12 mouse cellular contexts compared by ENCODE assay signal in genomic region chr19:45445253-45445933, GRCm38 (mm10).
A peak's percentile ranks its signal among the peaks of the same experiment; 100 is the strongest.
DNase-seq lines count a peak whose midpoint lies in the region; ATAC-seq and TF ChIP-seq lines count a peak whose summit lies in the region.
"Had no signal": no experiment of that assay in that cellular context is flagged by ENCODE, and none has a peak within 500 bp of the region (broad histone marks: within the 10 kb centered on the region; RNA-seq: fewer than 3 reads in every experiment).

No protein-coding gene starts in this region.

- DNase-seq in heart, postnatal 25 days (ENCODE audit: low spot score) = no peak
- DNase-seq in neural tube, embryonic 10.5 days (ENCODE audit: extremely low spot score, low spot score) = no peak
- DNase-seq in heart, postnatal 0 days (ENCODE audit: low spot score) = no peak
- peak; percentile 32 to 69 for DNase-seq in spleen, postnatal 36 days (ENCODE audit: low spot score in 2 of 2)
- DNase-seq in frontal cortex, adult 2 months (ENCODE audit: extremely low spot score in 1 of 2, low spot score in 1 of 2) = no peak
- no peak for DNase-seq in ovary, postnatal 36 days (ENCODE audit: low spot score)
- DNase-seq: right cerebral cortex, postnatal 14 days; thymus, adult 2 months had no signal

- H3K27ac ChIP-seq in heart, embryonic 12.5 days (ENCODE audit: poor library complexity, severe bottlenecking) = peak overlapping the region; percentile 16; the same call in 1 of the 2 replicates
- peak overlapping the region; percentile 52 for H3K27ac ChIP-seq in neural tube, embryonic 13.5 days (replicated peaks)
- H3K27ac ChIP-seq in heart, postnatal 0 days (ENCODE audit: low read depth) = 0 out of 2 replicates have a peak overlapping the region, but pooled peaks have one; percentile 6
- H3K27ac ChIP-seq: limb, embryonic 13.5 days had no signal

- no peaks in the 10 kb centered on the region for H3K36me3 ChIP-seq in heart, embryonic 12.5 days
- no peaks in the 10 kb centered on the region for H3K36me3 ChIP-seq in neural tube, embryonic 13.5 days
- no peaks in the 10 kb centered on the region for H3K36me3 ChIP-seq in heart, postnatal 0 days (replicated peaks; ENCODE audit: control insufficient read depth, insufficient read depth, low read length)
- H3K36me3 ChIP-seq: limb, embryonic 13.5 days had no signal

- no peaks in the 10 kb centered on the region for H3K9me3 ChIP-seq in heart, embryonic 12.5 days (replicated peaks)
- H3K9me3 ChIP-seq in neural tube, embryonic 13.5 days = no peaks in the 10 kb centered on the region
- H3K9me3 ChIP-seq in heart, postnatal 0 days (replicated peaks; ENCODE audit: control insufficient read depth, low read length) = no peaks in the 10 kb centered on the region
- H3K9me3 ChIP-seq: limb, embryonic 13.5 days; megakaryocyte, embryonic 14.5 days had no signal

- peaks cover 21% of the 10 kb centered on the region for H3K4me1 ChIP-seq in heart, embryonic 12.5 days (replicated peaks)
- peaks cover 54% of the 10 kb centered on the region for H3K4me1 ChIP-seq in neural tube, embryonic 13.5 days (replicated peaks)
- 0 out of 2 replicates have a peak, but pooled peaks cover under 1% of the 10 kb centered on the region for H3K4me1 ChIP-seq in heart, postnatal 0 days (ENCODE audit: control insufficient read depth, insufficient read depth)

- H3K27me3 ChIP-seq in heart, embryonic 12.5 days (replicated peaks) = no peaks in the 10 kb centered on the region
- H3K27me3 ChIP-seq in neural tube, embryonic 13.5 days = no peaks in the 10 kb centered on the region
- H3K27me3 ChIP-seq in heart, postnatal 0 days (ENCODE audit: control insufficient read depth, insufficient read depth, low read length) = no peaks in the 10 kb centered on the region
- H3K27me3 ChIP-seq: limb, embryonic 13.5 days; megakaryocyte, embryonic 14.5 days had no signal

- H3K4me3 ChIP-seq in heart, embryonic 12.5 days = no peak overlapping the region
- H3K4me3 ChIP-seq in neural tube, embryonic 13.5 days = no peak overlapping the region
- no peak overlapping the region for H3K4me3 ChIP-seq in heart, postnatal 0 days (ENCODE audit: low read depth, low read length)
- H3K4me3 ChIP-seq: limb, embryonic 13.5 days; megakaryocyte, embryonic 14.5 days had no signal

- no peak for TF ChIP-seq CTCF in heart, postnatal 0 days (IDR thresholded peaks at IDR 0.05; ENCODE audit: low read depth)

- H3K4me2 ChIP-seq in heart, embryonic 12.5 days = peak overlapping the region; percentile 3; the same call in 1 of the 2 replicates
- no peak overlapping the region for H3K4me2 ChIP-seq in neural tube, embryonic 13.5 days
- no peak overlapping the region for H3K4me2 ChIP-seq in heart, postnatal 0 days (ENCODE audit: low read depth, low read length)
- H3K4me2 ChIP-seq: limb, embryonic 13.5 days had no signal

- TF ChIP-seq EP300 in heart, postnatal 0 days (IDR thresholded peaks at IDR 0.05; ENCODE audit: low read depth) = no peak

- ATAC-seq in heart, embryonic 12.5 days (ENCODE audit: insufficient number of reproducible peaks, low FRiP score) = peak; percentile 89
- ATAC-seq in neural tube, embryonic 13.5 days (ENCODE audit: low read depth) = no peak
- ATAC-seq in heart, postnatal 0 days (ENCODE audit: insufficient read depth, low read depth) = no peak

- intact Hi-C loops in heart, postnatal 25 days (cut with DNase I) = no loop called here

- H3K9ac ChIP-seq in heart, embryonic 12.5 days = no peak overlapping the region
- H3K9ac ChIP-seq in neural tube, embryonic 13.5 days = 0 out of 2 replicates have a peak overlapping the region, but pooled peaks have one; percentile 8
- peak overlapping the region; percentile 12; the same call in 1 of the 2 replicates for H3K9ac ChIP-seq in heart, postnatal 0 days (replicated peaks; ENCODE audit: low read depth, low read length)
- H3K9ac ChIP-seq: limb, embryonic 13.5 days had no signal

- WGBS in heart, embryonic 12.5 days = 36% methylated on average over 6 of the region's 6 CpGs
- 61% methylated on average over 6 of the region's 6 CpGs for WGBS in neural tube, embryonic 13.5 days
- 45% methylated on average over 6 of the region's 6 CpGs for WGBS in heart, postnatal 0 days

Comparison
In these comparisons a context has a peak if more than half of its experiments do, and no peak if none do; other contexts are left out.
1. DNase-seq: peak in spleen, postnatal 36 days (2 of 2); none in heart, postnatal 25 days (single experiment), neural tube, embryonic 10.5 days (single experiment), heart, postnatal 0 days (single experiment), frontal cortex, adult 2 months (0 of 2) and ovary, postnatal 36 days (single experiment).
2. Peak in every context shown above with its lines, with median percentiles within 50 percentile points of each other: H3K27ac ChIP-seq.